8 mouse cellular contexts compared by ENCODE assay signal in genomic region chr17:32350382-32350983, GRCm38 (mm10). TPM values are rescaled to one million over a fixed set of nuclear protein-coding genes. Genes with fewer than 3 reads are reported as not detected.
A peak's percentile ranks its signal among the peaks of the same experiment; 100 is the strongest.
DNase-seq lines count a peak whose midpoint lies in the region; ATAC-seq and TF ChIP-seq lines count a peak whose summit lies in the region.

Akap8l (minus strand) TSS chr17:32350607.

- H3K9ac ChIP-seq in hindbrain, embryonic 13.5 days: peak within 1 kb of the TSS; percentile 91

- peak; percentile 86 for DNase-seq in Patski (ENCODE audit: low read depth, low spot score)
- peak; percentile 98 for DNase-seq in cerebellum, postnatal 14 days
- peak; percentile 96 for DNase-seq in frontal cortex, postnatal 14 days (ENCODE audit: low spot score in 2 of 2)
- DNase-seq in layer of hippocampus, postnatal 25 days (ENCODE audit: extremely low spot score in 1 of 2, low spot score in 1 of 2): peak; percentile 87 to 90
- DNase-seq in lung, postnatal 25 days (ENCODE audit: low spot score): peak; percentile 99
- DNase-seq in retina, embryonic 14.5 days (ENCODE audit: low spot score): peak; percentile 99
- DNase-seq in thymus, postnatal 4 days: peak; percentile 90

- no peaks in the 10 kb centered on the region for H3K9me3 ChIP-seq in hindbrain, embryonic 13.5 days

- CTCF ChIA-PET in Patski (lab: Charles Lee): interaction anchor here (1.0 to 2.3 kb wide), 4 partner anchors 11 to 37 kb away, joined by 4 to 9 read pairs (median 6); partner anchors contain the start of gene Akap8

- TF ChIP-seq CTCF in Patski (IDR thresholded peaks at IDR 0.05): no peak

- H3K4me3 ChIP-seq in hindbrain, embryonic 13.5 days: peak within 1 kb of the TSS; percentile 87

- peak within 1 kb of the TSS; percentile 89 for H3K4me2 ChIP-seq in hindbrain, embryonic 13.5 days

- under 1% methylated on average over 37 of the region's 37 CpGs for WGBS in hindbrain, embryonic 13.5 days

- in situ Hi-C loops in Patski (cut with MboI; ENCODE audit: low pct_unique_long_range_greater_than_20kb): no loop called here

- peaks cover 44% of the 10 kb centered on the region for H3K4me1 ChIP-seq in hindbrain, embryonic 13.5 days (replicated peaks)

- peak; percentile 89 for ATAC-seq in Patski
- ATAC-seq in hindbrain, embryonic 13.5 days (ENCODE audit: low FRiP score): peak; percentile 97

- POLR2A ChIA-PET in Patski (lab: Charles Lee): interaction anchor here (0.7 to 1.2 kb wide), 3 partner anchors 26 to 82 kb away, joined by 3 to 4 read pairs (median 3); partner anchors contain the start of gene Wiz

- H3K36me3 ChIP-seq in hindbrain, embryonic 13.5 days: peaks cover 20% of the 10 kb centered on the region

- H3K27ac ChIP-seq in hindbrain, embryonic 13.5 days: peak within 1 kb of the TSS; percentile 91

- H3K27me3 ChIP-seq in Patski: no peaks in the 10 kb centered on the region
- H3K27me3 ChIP-seq in hindbrain, embryonic 13.5 days: no peaks in the 10 kb centered on the region

RNA-seq across cellular contexts. Expression of gene Akap8l, which starts in this region (rescaled TPM):
- polyA plus RNA-seq in Patski (2021): 93.1 TPM
- 148 and 156 TPM in 2 replicates for polyA plus RNA-seq in hindbrain, embryonic 13.5 days (2015; fragmentation: Nextera tagmentation; extraction: Ambion mirVana)
- total RNA-seq in layer of hippocampus, postnatal 25 days (2021): 100 to 1,000 TPM; 140 to 197 TPM

Comparison
In these comparisons a context has a peak if more than half of its experiments do, and no peak if none do; other contexts are left out.
1. Peak in every context shown above with its lines: DNase-seq, ATAC-seq, H3K4me3 ChIP-seq and H3K27ac ChIP-seq.